In genomic region chr4:137729155-137729855, GRCm38 (mm10) we compare ENCODE assay signal across 8 mouse cellular contexts.
DNase-seq lines count a peak whose midpoint lies in the region; ATAC-seq and TF ChIP-seq lines count a peak whose summit lies in the region.
"Had no signal": no experiment of that assay in that cellular context is flagged by ENCODE, and none has a peak within 500 bp of the region (broad histone marks: within the 10 kb centered on the region; RNA-seq: fewer than 3 reads in every experiment).

No protein-coding gene starts in this region.

- peak overlapping the region; percentile 54 for H3K4me2 ChIP-seq in lung, embryonic 14.5 days
- H3K4me2 ChIP-seq in forebrain, embryonic 14.5 days (ENCODE audit: low read length): peak overlapping the region; percentile 72
- H3K4me2 ChIP-seq: liver, embryonic 15.5 days had no signal

- no peak overlapping the region; the same call in 1 of the 2 replicates for H3K9ac ChIP-seq in lung, embryonic 14.5 days
- H3K9ac ChIP-seq in forebrain, embryonic 14.5 days (ENCODE audit: low read length): peak overlapping the region; percentile 56
- H3K9ac ChIP-seq: liver, embryonic 15.5 days had no signal

- no peaks in the 10 kb centered on the region for H3K4me1 ChIP-seq in lung, embryonic 14.5 days (ENCODE audit: insufficient read depth)
- peaks cover 5% of the 10 kb centered on the region; the same call in 1 of the 2 replicates for H3K4me1 ChIP-seq in forebrain, embryonic 14.5 days (ENCODE audit: control insufficient read depth, insufficient read depth, low read length)
- peaks cover 42% of the 10 kb centered on the region for H3K4me1 ChIP-seq in limb, embryonic 10.5 days

- ATAC-seq in lung, embryonic 14.5 days (ENCODE audit: insufficient read depth): no peak
- ATAC-seq in forebrain, embryonic 14.5 days: peak; percentile 21

- DNase-seq in lung, embryonic 14.5 days: no peak
- DNase-seq in lung, postnatal 36 days: no peak
- no peak for DNase-seq in forebrain, embryonic 14.5 days (ENCODE audit: low spot score)
- DNase-seq in limb, embryonic 10.5 days (ENCODE audit: low spot score): no peak
- peak; percentile 14 for DNase-seq in splenic B cell, adult 2 months (ENCODE audit: low read depth, low spot score)
- DNase-seq in frontal cortex, adult 2 months (ENCODE audit: extremely low spot score in 1 of 2, low spot score in 1 of 2): no peak
- DNase-seq in spleen, postnatal 36 days (ENCODE audit: low spot score in 2 of 2): no peak

- 24% methylated on average over 24 of the region's 24 CpGs for WGBS in lung, embryonic 14.5 days
- 13% methylated on average over 24 of the region's 24 CpGs for WGBS in forebrain, embryonic 14.5 days
- 24% methylated on average over 24 of the region's 24 CpGs for WGBS in limb, embryonic 10.5 days

- H3K4me3 ChIP-seq in lung, embryonic 14.5 days (ENCODE audit: low read depth, low read length): peak overlapping the region; percentile 24
- H3K4me3 ChIP-seq in forebrain, embryonic 14.5 days (ENCODE audit: low read depth, low read length): peak overlapping the region; percentile 37
- peak overlapping the region; percentile 33 for H3K4me3 ChIP-seq in limb, embryonic 10.5 days
- H3K4me3 ChIP-seq: liver, embryonic 15.5 days had no signal

- TF ChIP-seq CTCF in lung, embryonic 14.5 days (IDR thresholded peaks at IDR 0.05; ENCODE audit: low read depth): no peak

- H3K36me3 ChIP-seq in lung, embryonic 14.5 days (ENCODE audit: insufficient read depth): no peaks in the 10 kb centered on the region
- H3K36me3 ChIP-seq in forebrain, embryonic 14.5 days (ENCODE audit: control insufficient read depth, insufficient read depth, low read length): no peaks in the 10 kb centered on the region
- H3K36me3 ChIP-seq in limb, embryonic 10.5 days: no peaks in the 10 kb centered on the region
- no peaks in the 10 kb centered on the region for H3K36me3 ChIP-seq in splenic B cell, adult 2 months (ENCODE audit: control insufficient read depth, insufficient read depth, low read length, poor library complexity, severe bottlenecking)
- H3K36me3 ChIP-seq: liver, embryonic 15.5 days had no signal

- peaks cover 31% of the 10 kb centered on the region for H3K27me3 ChIP-seq in lung, embryonic 14.5 days (ENCODE audit: insufficient read depth, low read length)
- no peaks in the 10 kb centered on the region for H3K27me3 ChIP-seq in forebrain, embryonic 14.5 days (replicated peaks; ENCODE audit: control insufficient read depth, insufficient read depth, low read length)
- H3K27me3 ChIP-seq in limb, embryonic 10.5 days (ENCODE audit: low read depth, poor library complexity, severe bottlenecking): peaks cover 67% of the 10 kb centered on the region
- H3K27me3 ChIP-seq in splenic B cell, adult 2 months (ENCODE audit: control insufficient read depth, insufficient read depth, low read length, poor library complexity, severe bottlenecking): no peaks in the 10 kb centered on the region

- no peaks in the 10 kb centered on the region for H3K9me3 ChIP-seq in lung, embryonic 14.5 days (ENCODE audit: low read depth, low read length)
- H3K9me3 ChIP-seq in forebrain, embryonic 14.5 days (replicated peaks; ENCODE audit: control insufficient read depth, low read length): no peaks in the 10 kb centered on the region
- no peaks in the 10 kb centered on the region for H3K9me3 ChIP-seq in limb, embryonic 10.5 days (replicated peaks)
- H3K9me3 ChIP-seq: liver, embryonic 15.5 days had no signal

- H3K27ac ChIP-seq in lung, embryonic 14.5 days (ENCODE audit: low read depth): no peak overlapping the region
- H3K27ac ChIP-seq in forebrain, embryonic 14.5 days (ENCODE audit: low read depth, low read length): no peak overlapping the region
- H3K27ac ChIP-seq in limb, embryonic 10.5 days: no peak overlapping the region
- H3K27ac ChIP-seq: liver, embryonic 15.5 days had no signal
